19 mouse cellular contexts compared by ENCODE assay signal in genomic region chr5:25666684-25667083, GRCm38 (mm10). TPM values are rescaled to one million over a fixed set of nuclear protein-coding genes. Genes with fewer than 3 reads are reported as not detected.
DNase-seq lines count a peak whose midpoint lies in the region; ATAC-seq and TF ChIP-seq lines count a peak whose summit lies in the region.
"Had no signal": no experiment of that assay in that cellular context is flagged by ENCODE, and none has a peak within 500 bp of the region (broad histone marks: within the 10 kb centered on the region; RNA-seq: fewer than 3 reads in every experiment).

No protein-coding gene starts in this region.

- no peak overlapping the region for H3K9ac ChIP-seq in forebrain, embryonic 12.5 days
- H3K9ac ChIP-seq in limb, embryonic 12.5 days (replicated peaks): no peak overlapping the region
- H3K9ac ChIP-seq in intestine, postnatal 0 days (ENCODE audit: low read depth, low read length): no peak overlapping the region
- H3K9ac ChIP-seq: heart, embryonic 12.5 days; limb, embryonic 13.5 days; liver, embryonic 13.5 days; midbrain, embryonic 12.5 days; neural tube, embryonic 15.5 days had no signal

- WGBS in embryonic facial prominence, embryonic 10.5 days: 68% methylated on average over 9 of the region's 9 CpGs
- 74% methylated on average over 9 of the region's 9 CpGs for WGBS in forebrain, embryonic 12.5 days
- WGBS in limb, embryonic 12.5 days: 62% methylated on average over 9 of the region's 9 CpGs
- 82% methylated on average over 9 of the region's 9 CpGs for WGBS in intestine, postnatal 0 days

- no peak overlapping the region; the same call in 1 of the 2 replicates for H3K4me3 ChIP-seq in embryonic facial prominence, embryonic 10.5 days
- H3K4me3 ChIP-seq in forebrain, embryonic 12.5 days (replicated peaks): no peak overlapping the region
- H3K4me3 ChIP-seq in limb, embryonic 12.5 days (replicated peaks): no peak overlapping the region
- H3K4me3 ChIP-seq in intestine, postnatal 0 days (ENCODE audit: low read depth, low read length): no peak overlapping the region
- H3K4me3 ChIP-seq: heart, embryonic 12.5 days; limb, embryonic 13.5 days; liver, embryonic 13.5 days; midbrain, embryonic 12.5 days; neural tube, embryonic 15.5 days had no signal

- peak overlapping the region; percentile 72 for H3K27ac ChIP-seq in embryonic facial prominence, embryonic 10.5 days (replicated peaks)
- H3K27ac ChIP-seq in forebrain, embryonic 12.5 days: peak overlapping the region; percentile 87
- H3K27ac ChIP-seq in limb, embryonic 12.5 days: peak overlapping the region; percentile 69
- H3K27ac ChIP-seq in intestine, postnatal 0 days (ENCODE audit: low read depth, low read length): no peak overlapping the region
- H3K27ac ChIP-seq: liver, embryonic 13.5 days; midbrain, embryonic 12.5 days; neural tube, embryonic 15.5 days had no signal

- peaks cover 3% of the 10 kb centered on the region; the same call in 1 of the 2 replicates for H3K36me3 ChIP-seq in embryonic facial prominence, embryonic 10.5 days (replicated peaks)
- H3K36me3 ChIP-seq in forebrain, embryonic 12.5 days (replicated peaks): no peaks in the 10 kb centered on the region; the same call in 1 of the 2 replicates
- no peaks in the 10 kb centered on the region for H3K36me3 ChIP-seq in limb, embryonic 12.5 days
- H3K36me3 ChIP-seq in intestine, postnatal 0 days (ENCODE audit: control insufficient read depth, insufficient read depth): no peaks in the 10 kb centered on the region
- H3K36me3 ChIP-seq: heart, embryonic 12.5 days; limb, embryonic 13.5 days; liver, embryonic 13.5 days; midbrain, embryonic 12.5 days; neural tube, embryonic 15.5 days had no signal

- no peak for ATAC-seq in forebrain, embryonic 12.5 days (ENCODE audit: low FRiP score)
- no peak for ATAC-seq in limb, embryonic 12.5 days (ENCODE audit: insufficient number of reproducible peaks, insufficient read depth, low FRiP score, low TSS enrichment, low read depth)
- no peak for ATAC-seq in intestine, postnatal 0 days

- peak; percentile 34 for DNase-seq in retina, embryonic 14.5 days (ENCODE audit: low spot score)
- DNase-seq in retina, postnatal 1 day: no peak
- DNase-seq in embryonic facial prominence, embryonic 10.5 days (ENCODE audit: low spot score): peak; percentile 26
- DNase-seq in heart, postnatal 36 days: no peak
- no peak for DNase-seq in adrenal gland, adult 18-20 months (ENCODE audit: low spot score in 2 of 2)
- DNase-seq: adrenal gland, adult 8-10 months; cerebellum, adult 2 months; cerebellum, postnatal 36 days; kidney, adult 18-20 months; liver, embryonic 13.5 days; lung, adult 2 months; spleen, adult 18-20 months had no signal

- peak overlapping the region; percentile 17; the same call in 1 of the 2 replicates for H3K4me2 ChIP-seq in forebrain, embryonic 12.5 days
- H3K4me2 ChIP-seq in limb, embryonic 12.5 days: peak overlapping the region; percentile 6; the same call in 1 of the 2 replicates
- H3K4me2 ChIP-seq in intestine, postnatal 0 days (replicated peaks; ENCODE audit: low read depth): no peak overlapping the region
- H3K4me2 ChIP-seq: heart, embryonic 12.5 days; limb, embryonic 13.5 days; liver, embryonic 13.5 days; midbrain, embryonic 12.5 days; neural tube, embryonic 15.5 days had no signal

- peaks cover 15% of the 10 kb centered on the region for H3K4me1 ChIP-seq in embryonic facial prominence, embryonic 10.5 days
- H3K4me1 ChIP-seq in forebrain, embryonic 12.5 days: peaks cover 11% of the 10 kb centered on the region
- peaks cover 8% of the 10 kb centered on the region for H3K4me1 ChIP-seq in limb, embryonic 12.5 days (replicated peaks)
- H3K4me1 ChIP-seq in intestine, postnatal 0 days (replicated peaks; ENCODE audit: control insufficient read depth, insufficient read depth, low read length): no peaks in the 10 kb centered on the region
- H3K4me1 ChIP-seq: liver, embryonic 13.5 days; neural tube, embryonic 15.5 days had no signal

- no peak for TF ChIP-seq CTCF in intestine, postnatal 0 days (IDR thresholded peaks at IDR 0.05; ENCODE audit: low read depth)

- H3K9me3 ChIP-seq in embryonic facial prominence, embryonic 10.5 days: no peaks in the 10 kb centered on the region
- no peaks in the 10 kb centered on the region for H3K9me3 ChIP-seq in forebrain, embryonic 12.5 days
- no peaks in the 10 kb centered on the region for H3K9me3 ChIP-seq in limb, embryonic 12.5 days
- H3K9me3 ChIP-seq in intestine, postnatal 0 days (ENCODE audit: control insufficient read depth): no peaks in the 10 kb centered on the region
- H3K9me3 ChIP-seq: heart, embryonic 12.5 days; limb, embryonic 13.5 days; liver, embryonic 13.5 days; midbrain, embryonic 12.5 days; neural tube, embryonic 15.5 days had no signal

- H3K27me3 ChIP-seq in embryonic facial prominence, embryonic 10.5 days (replicated peaks; ENCODE audit: low read depth, poor library complexity, severe bottlenecking): no peaks in the 10 kb centered on the region
- no peaks in the 10 kb centered on the region for H3K27me3 ChIP-seq in forebrain, embryonic 12.5 days
- no peaks in the 10 kb centered on the region for H3K27me3 ChIP-seq in limb, embryonic 12.5 days
- H3K27me3 ChIP-seq in intestine, postnatal 0 days (replicated peaks; ENCODE audit: control insufficient read depth, insufficient read depth, low read length): no peaks in the 10 kb centered on the region
- H3K27me3 ChIP-seq: heart, embryonic 12.5 days; limb, embryonic 13.5 days; liver, embryonic 13.5 days; midbrain, embryonic 12.5 days; neural tube, embryonic 15.5 days had no signal

- intact Hi-C loops in heart, postnatal 36 days (cut with DNase I): no loop called here

RNA-seq across cellular contexts. Expression of gene Xrcc2, which starts 38.9 kb away (rescaled TPM):
- 18.0 and 20.4 TPM in 2 replicates for polyA plus RNA-seq in embryonic facial prominence, embryonic 10.5 days (2016; fragmentation: Nextera tagmentation; extraction: Ambion mirVana)
- polyA plus RNA-seq in forebrain, embryonic 12.5 days (2016; fragmentation: Nextera tagmentation; extraction: Ambion mirVana): 14.0 and 18.1 TPM in 2 replicates
- 14.5 and 14.9 TPM in 2 replicates for polyA plus RNA-seq in limb, embryonic 12.5 days (2016; fragmentation: Nextera tagmentation; extraction: Ambion mirVana)
- 1 to 10 TPM; 5.3 to 5.7 TPM for total RNA-seq in heart, postnatal 36 days (2021)
- 1 to 10 TPM; 2.7 to 4.7 TPM for total RNA-seq in adrenal gland, adult 18-20 months (2021)
- polyA plus RNA-seq in intestine, postnatal 0 days (2015; fragmentation: Nextera tagmentation; extraction: Ambion mirVana): 1.2 and 1.6 TPM in 2 replicates

Comparison
In these comparisons a context has a peak if more than half of its experiments do, and no peak if none do; other contexts are left out.
1. DNase-seq: peak in retina, embryonic 14.5 days (single experiment) and embryonic facial prominence, embryonic 10.5 days (single experiment); none in retina, postnatal 1 day (single experiment), heart, postnatal 36 days (0 of 2) and adrenal gland, adult 18-20 months (0 of 2).